Mouse (Mus musculus) common myeloid progenitor, adult 5-6 weeks (primary cell): ENCODE measurements around the gene Zfp773. TPM values are rescaled to one million over a fixed set of nuclear protein-coding genes. Genes with fewer than 3 reads are reported as not detected.
A peak's percentile ranks its signal among the peaks of the same experiment; 100 is the strongest.
"Not testable (repeated sequence)": the region's sequence is repeated elsewhere in the genome, so short reads cannot be mapped to it uniquely, and the experiment has no call there.

Source experiments
- ATAC-seq: replicated peaks from 2 replicates; pipeline ENCODE4 v1.8.0; 2016; ENCODE audit warnings: low read depth, mild to moderate bottlenecking, moderate TSS enrichment, inconsistent platforms; ENCODE audit not compliant: poor library complexity, severe bottlenecking
- total RNA-seq: library from RNA; stranded (forward); fragments of 200-1000, 187-1606 nt; gene quantifications from 2 replicates; pipeline ENCODE4 v1.2.3, GENCODE M21; 2017

The Zfp773 gene
- total RNA-seq, result 2.5 and 3.0 TPM in 2 replicates

DNA sequence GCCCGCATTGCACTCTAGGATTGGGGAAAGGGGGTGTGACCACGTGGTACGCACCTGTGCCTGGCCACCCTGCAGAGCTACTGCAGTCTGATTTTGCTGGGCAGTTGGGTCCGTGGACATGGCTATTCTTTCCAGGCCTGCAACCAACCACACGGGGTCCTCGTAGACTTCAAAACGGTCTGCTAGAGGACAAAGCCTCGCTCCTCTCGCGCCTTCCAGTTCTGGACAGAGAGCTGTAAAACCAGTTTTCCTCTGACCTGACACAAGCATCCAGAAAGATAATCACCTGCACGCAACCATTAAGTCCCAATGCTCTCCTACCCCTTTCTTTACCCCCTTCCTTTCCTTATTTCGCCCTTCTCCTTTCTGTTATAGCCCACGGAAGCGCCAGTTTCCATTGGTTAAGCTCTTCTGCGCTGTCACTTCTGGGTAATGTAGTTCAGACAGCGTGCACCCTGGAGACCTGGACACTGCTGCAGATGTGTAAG is at the start of gene Zfp773:
Zfp773 (minus strand) TSS at position 377 of the 488 bp plus-strand sequence.
- peak; percentile 99 for ATAC-seq

DNA sequence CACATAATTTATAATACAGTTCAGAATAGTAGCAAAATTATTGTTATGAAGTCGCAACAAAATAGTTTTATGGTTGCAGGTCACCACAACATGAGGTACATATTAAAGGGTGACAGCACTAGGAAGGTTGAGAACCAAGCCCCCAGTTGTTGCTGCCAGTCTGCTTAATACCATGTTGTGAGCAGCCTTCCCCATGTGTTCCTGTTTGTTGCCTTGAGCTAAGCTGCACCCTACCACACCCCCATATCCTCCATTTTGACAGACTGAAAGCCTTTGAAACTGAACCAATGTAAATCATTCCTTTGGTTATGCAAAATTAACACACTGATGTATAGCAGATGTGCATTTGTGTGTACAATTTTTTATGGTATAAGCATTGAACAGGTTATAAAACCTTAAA is 49.3 kb upstream of the Zfp773 start:
- no peak for ATAC-seq

- ATAC-seq, result peak; percentile 100
Measured at GRCm38 (mm10) chr7:7171227-7172147, 34.9 kb upstream of the Zfp773 start, which contains the start of gene Zfp418. TSS of gene Zfp418 (plus strand) at chr7:7171330.

DNA sequence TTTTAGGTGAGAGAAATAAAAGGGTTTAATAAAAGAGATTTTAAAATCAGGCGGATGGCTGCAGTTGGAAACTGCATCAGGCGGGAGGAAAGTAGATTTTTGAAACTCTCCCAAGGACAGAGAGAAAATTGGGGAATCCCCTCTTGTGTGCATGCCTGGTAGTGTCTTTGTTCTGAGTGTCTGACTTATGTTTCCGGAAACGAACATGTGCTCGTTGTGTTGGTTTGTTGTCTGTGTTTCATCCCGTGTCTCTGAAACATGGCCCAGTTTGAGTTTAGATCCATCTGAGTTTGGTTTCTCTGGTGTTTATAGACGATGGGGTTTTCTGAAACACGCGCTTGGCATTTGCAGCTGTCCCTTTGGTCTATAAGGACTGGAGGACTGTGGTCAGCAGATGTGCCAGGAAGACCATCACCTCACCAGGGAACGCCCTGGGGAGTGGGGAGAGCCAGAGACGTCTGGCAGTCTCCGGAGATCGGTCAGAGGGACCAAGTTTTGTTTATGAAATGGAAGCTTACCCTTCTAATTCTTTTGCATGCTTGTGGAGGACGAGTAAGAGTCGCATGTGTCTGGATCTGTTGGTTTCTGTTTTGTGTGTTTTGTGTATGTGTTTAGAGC is 9.5 kb upstream of the Zfp773 start:
- ATAC-seq, result no peak

GRCm38 (mm10) chr7:7144215-7144614 is 7.7 kb upstream of the Zfp773 start:
- ATAC-seq, result no peak

GRCm38 (mm10) chr7:7132751-7133150 is 3.8 kb downstream of the Zfp773 start:
- no peak for ATAC-seq

GRCm38 (mm10) chr7:7130491-7131124 is 5.9 kb downstream of the Zfp773 start:
- not testable (repeated sequence) for ATAC-seq

DNA sequence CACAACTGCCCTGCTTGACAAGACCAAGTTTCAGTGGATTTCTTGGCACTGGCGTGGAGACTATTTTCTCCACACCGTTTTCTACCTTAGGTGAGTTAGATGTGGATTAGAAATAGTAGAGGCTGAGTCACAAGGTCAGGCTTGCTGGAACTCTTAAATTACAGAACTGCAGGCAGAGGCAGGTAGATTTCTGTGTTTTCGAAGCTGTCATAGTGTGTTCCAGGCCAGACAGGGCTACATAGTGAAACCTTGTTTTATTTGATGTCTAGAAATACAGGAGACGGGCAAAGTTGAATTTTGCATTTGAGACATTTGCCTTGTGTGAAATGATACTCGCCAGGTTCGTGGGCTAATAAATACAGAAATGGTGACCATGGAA is 15.0 kb downstream of the Zfp773 start:
- no peak; the same call in 1 of the 2 replicates for ATAC-seq

GRCm38 (mm10) chr7:7120921-7121601 is 15.5 kb downstream of the Zfp773 start, which contains the start of gene Zfp954:
TSS of gene Zfp954 (minus strand) at chr7:7121488.
- ATAC-seq, result peak; percentile 97

GRCm38 (mm10) chr7:7118441-7118840 is 18.1 kb downstream of the Zfp773 start:
- ATAC-seq, result no peak

DNA sequence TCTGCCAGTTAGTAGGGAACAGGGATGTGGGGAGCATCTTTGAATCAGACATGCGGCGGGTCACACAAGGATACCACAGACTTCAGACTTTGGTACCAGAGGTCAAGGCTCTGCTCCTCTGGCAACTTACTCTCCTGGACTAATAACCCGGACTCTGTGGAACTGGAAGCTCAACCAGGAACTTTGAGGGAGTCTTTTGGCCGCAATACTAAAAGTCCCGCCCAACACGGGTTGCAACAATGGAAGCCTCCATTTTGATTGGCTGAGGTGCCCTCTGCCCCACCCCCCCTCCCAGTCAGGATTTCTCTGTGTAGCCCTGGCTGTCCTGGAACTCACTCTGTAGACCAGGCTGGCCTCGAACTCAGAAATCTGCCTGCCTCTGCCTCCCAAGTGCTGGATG is 28.1 kb downstream of the Zfp773 start:
- ATAC-seq, result no peak

Other genes starting within 250 kb of the Zfp773 start
- gene Aurkc, start 141.5 kb downstream of the Zfp773 start, total RNA-seq, result not detected in 2 replicates
- gene Zfp954, start 15.3 kb downstream of the Zfp773 start, total RNA-seq, result 11.7 and 16.0 TPM in 2 replicates
- gene Zfp418, start 34.6 kb upstream of the Zfp773 start, total RNA-seq, result 3.1 and 3.8 TPM in 2 replicates
- gene Zfp772, start 73.2 kb upstream of the Zfp773 start, total RNA-seq, result 4.2 and 4.6 TPM in 2 replicates
- gene Vmn2r29, start 110.6 kb upstream of the Zfp773 start, total RNA-seq, result 0.29 TPM in 1 of 2 replicates, not detected in the other
- 1.4 and 1.9 TPM in 2 replicates for gene Gm45844, start 141.5 kb upstream of the Zfp773 start, total RNA-seq
- 30.1 and 44.2 TPM in 2 replicates for gene Clcn4, start 164.1 kb upstream of the Zfp773 start, total RNA-seq
- not detected in 2 replicates for gene Vmn2r30, start 200.9 kb upstream of the Zfp773 start, total RNA-seq
- gene Gm45783, start 237.8 kb upstream of the Zfp773 start, total RNA-seq, result not detected in 2 replicates